Mouse (Mus musculus): Measurements from ENCODE around the gene Col5a1. TPM values are rescaled to one million over a fixed set of nuclear protein-coding genes. Genes with fewer than 3 reads are reported as not detected.

Col5a1 gene
- polyA plus RNA-seq, 1 experiment from 2014 or later: 29.0 TPM

GRCm38 (mm10) chr2:28032469-28032868 lies 146.2 kb downstream of the Col5a1 start:
- Histone ChIP-seq H3K9ac (ENCODE audit: low read depth, low read length) (no peak overlapping the region), H3K36me3 (ENCODE audit: control insufficient read depth, insufficient read depth, low read length) (no peaks in the 10 kb centered on the region), H3K4me3 (ENCODE audit: low read depth, low read length) (no peak overlapping the region), H3K27me3 (ENCODE audit: control insufficient read depth, insufficient read depth, low read length) (no peaks in the 10 kb centered on the region; the same call in 1 of the 2 replicates), H3K4me1 (replicated peaks; ENCODE audit: control insufficient read depth, insufficient read depth, low read length) (no peaks in the 10 kb centered on the region), H3K27ac (ENCODE audit: low read depth, low read length) (no peak overlapping the region), H3K4me2 (replicated peaks; ENCODE audit: low read depth, low read length) (no peak overlapping the region), H3K9me3 (ENCODE audit: control insufficient read depth, low read length) (no peaks in the 10 kb centered on the region)
- WGBS: 95% methylated on average over 11 of the region's 11 CpGs
- DNase-seq (ENCODE audit: low spot score): no peak
- ATAC-seq (ENCODE audit: low FRiP score): no peak

- ATAC-seq (ENCODE audit: low FRiP score) (no peak), DNase-seq (ENCODE audit: low spot score) (no peak)
- no peaks in the 10 kb centered on the region for H3K36me3 ChIP-seq (ENCODE audit: control insufficient read depth, insufficient read depth, low read length)
- H3K9ac ChIP-seq (ENCODE audit: low read depth, low read length): no peak overlapping the region
- no peak overlapping the region for H3K4me2 ChIP-seq (replicated peaks; ENCODE audit: low read depth, low read length)
- no peak overlapping the region for H3K4me3 ChIP-seq (ENCODE audit: low read depth, low read length)
- no peaks in the 10 kb centered on the region for H3K9me3 ChIP-seq (ENCODE audit: control insufficient read depth, low read length)
- no peak overlapping the region for H3K27ac ChIP-seq (ENCODE audit: low read depth, low read length)
- WGBS: 75% methylated on average over 13 of the region's 13 CpGs
- no peaks in the 10 kb centered on the region for H3K4me1 ChIP-seq (replicated peaks; ENCODE audit: control insufficient read depth, insufficient read depth, low read length)
- no peaks in the 10 kb centered on the region; the same call in 1 of the 2 replicates for H3K27me3 ChIP-seq (ENCODE audit: control insufficient read depth, insufficient read depth, low read length)
Observed at GRCm38 (mm10) chr2:28034011-28034710, 147.9 kb downstream of the Col5a1 start.

- no peak overlapping the region for H3K4me2 ChIP-seq (replicated peaks; ENCODE audit: low read depth, low read length)
- H3K27ac ChIP-seq (ENCODE audit: low read depth, low read length): no peak overlapping the region
- no peaks in the 10 kb centered on the region for H3K27me3 ChIP-seq (ENCODE audit: control insufficient read depth, insufficient read depth, low read length)
- no peaks in the 10 kb centered on the region for H3K9me3 ChIP-seq (ENCODE audit: control insufficient read depth, low read length)
- WGBS: 90% methylated on average over 13 of the region's 13 CpGs
- no peak for DNase-seq (ENCODE audit: low spot score)
- ATAC-seq (ENCODE audit: low FRiP score): no peak
- H3K9ac ChIP-seq (ENCODE audit: low read depth, low read length): no peak overlapping the region
- no peaks in the 10 kb centered on the region for H3K36me3 ChIP-seq (ENCODE audit: control insufficient read depth, insufficient read depth, low read length)
- H3K4me3 ChIP-seq (ENCODE audit: low read depth, low read length): no peak overlapping the region
- no peaks in the 10 kb centered on the region for H3K4me1 ChIP-seq (replicated peaks; ENCODE audit: control insufficient read depth, insufficient read depth, low read length)
Observed at GRCm38 (mm10) chr2:28036788-28037187, 150.6 kb downstream of the Col5a1 start.

GRCm38 (mm10) chr2:28037505-28038390 lies 151.5 kb downstream of the Col5a1 start:
- no peak for ATAC-seq (ENCODE audit: low FRiP score)
- Histone ChIP-seq H3K9ac (ENCODE audit: low read depth, low read length) (no peak overlapping the region), H3K36me3 (ENCODE audit: control insufficient read depth, insufficient read depth, low read length) (no peaks in the 10 kb centered on the region), H3K4me3 (ENCODE audit: low read depth, low read length) (no peak overlapping the region), H3K27me3 (ENCODE audit: control insufficient read depth, insufficient read depth, low read length) (no peaks in the 10 kb centered on the region), H3K4me2 (replicated peaks; ENCODE audit: low read depth, low read length) (no peak overlapping the region), H3K4me1 (replicated peaks; ENCODE audit: control insufficient read depth, insufficient read depth, low read length) (no peaks in the 10 kb centered on the region), H3K9me3 (ENCODE audit: control insufficient read depth, low read length) (no peaks in the 10 kb centered on the region), H3K27ac (ENCODE audit: low read depth, low read length) (no peak overlapping the region)
- no peak for DNase-seq (ENCODE audit: low spot score)
- WGBS: 93% methylated on average over 12 of the region's 12 CpGs

- no peak overlapping the region for H3K4me3 ChIP-seq (ENCODE audit: low read depth, low read length)
- no peaks in the 10 kb centered on the region for H3K36me3 ChIP-seq (ENCODE audit: control insufficient read depth, insufficient read depth, low read length)
- H3K9me3 ChIP-seq (ENCODE audit: control insufficient read depth, low read length): no peaks in the 10 kb centered on the region
- H3K4me1 ChIP-seq (replicated peaks; ENCODE audit: control insufficient read depth, insufficient read depth, low read length): no peaks in the 10 kb centered on the region
- H3K27ac ChIP-seq (ENCODE audit: low read depth, low read length): no peak overlapping the region
- ATAC-seq (ENCODE audit: low FRiP score): no peak
- no peak for DNase-seq (ENCODE audit: low spot score)
- no peak overlapping the region for H3K4me2 ChIP-seq (replicated peaks; ENCODE audit: low read depth, low read length)
- no peaks in the 10 kb centered on the region for H3K27me3 ChIP-seq (ENCODE audit: control insufficient read depth, insufficient read depth, low read length)
- H3K9ac ChIP-seq (ENCODE audit: low read depth, low read length): no peak overlapping the region
- WGBS: 90% methylated on average over 14 of the region's 14 CpGs
Observed at GRCm38 (mm10) chr2:28038391-28039096, 152.3 kb downstream of the Col5a1 start.

GRCm38 (mm10) chr2:28039647-28040325 lies 153.6 kb downstream of the Col5a1 start:
- no peaks in the 10 kb centered on the region for H3K9me3 ChIP-seq (ENCODE audit: control insufficient read depth, low read length)
- no peaks in the 10 kb centered on the region for H3K27me3 ChIP-seq (ENCODE audit: control insufficient read depth, insufficient read depth, low read length)
- no peak overlapping the region for H3K4me2 ChIP-seq (replicated peaks; ENCODE audit: low read depth, low read length)
- no peak overlapping the region for H3K4me3 ChIP-seq (ENCODE audit: low read depth, low read length)
- H3K27ac ChIP-seq (ENCODE audit: low read depth, low read length): no peak overlapping the region
- no peak overlapping the region for H3K9ac ChIP-seq (ENCODE audit: low read depth, low read length)
- WGBS: 92% methylated on average over 10 of the region's 10 CpGs
- no peaks in the 10 kb centered on the region for H3K4me1 ChIP-seq (replicated peaks; ENCODE audit: control insufficient read depth, insufficient read depth, low read length)
- no peaks in the 10 kb centered on the region for H3K36me3 ChIP-seq (ENCODE audit: control insufficient read depth, insufficient read depth, low read length)
- no peak for DNase-seq (ENCODE audit: low spot score)
- ATAC-seq (ENCODE audit: low FRiP score): no peak

- Histone ChIP-seq H3K4me2 (replicated peaks; ENCODE audit: low read depth, low read length) (no peak overlapping the region), H3K9ac (ENCODE audit: low read depth, low read length) (no peak overlapping the region), H3K27ac (ENCODE audit: low read depth, low read length) (no peak overlapping the region), H3K4me1 (replicated peaks; ENCODE audit: control insufficient read depth, insufficient read depth, low read length) (no peaks in the 10 kb centered on the region), H3K4me3 (ENCODE audit: low read depth, low read length) (no peak overlapping the region), H3K27me3 (ENCODE audit: control insufficient read depth, insufficient read depth, low read length) (no peaks in the 10 kb centered on the region), H3K36me3 (ENCODE audit: control insufficient read depth, insufficient read depth, low read length) (no peaks in the 10 kb centered on the region), H3K9me3 (ENCODE audit: control insufficient read depth, low read length) (no peaks in the 10 kb centered on the region)
- DNase-seq (ENCODE audit: low spot score) (no peak), ATAC-seq (ENCODE audit: low FRiP score) (no peak)
- 84% methylated on average over 1 of the region's 1 CpGs for WGBS
Observed at GRCm38 (mm10) chr2:28040466-28040865, 154.2 kb downstream of the Col5a1 start.

GRCm38 (mm10) chr2:28044920-28045598 lies 158.8 kb downstream of the Col5a1 start:
- H3K4me3 ChIP-seq (ENCODE audit: low read depth, low read length): no peak overlapping the region
- no peaks in the 10 kb centered on the region for H3K27me3 ChIP-seq (ENCODE audit: control insufficient read depth, insufficient read depth, low read length)
- DNase-seq (ENCODE audit: low spot score) (no peak), ATAC-seq (ENCODE audit: low FRiP score) (no peak)
- WGBS: 87% methylated on average over 9 of the region's 9 CpGs
- H3K27ac ChIP-seq (ENCODE audit: low read depth, low read length): no peak overlapping the region
- H3K9ac ChIP-seq (ENCODE audit: low read depth, low read length): no peak overlapping the region
- H3K9me3 ChIP-seq (ENCODE audit: control insufficient read depth, low read length): no peaks in the 10 kb centered on the region
- H3K4me1 ChIP-seq (replicated peaks; ENCODE audit: control insufficient read depth, insufficient read depth, low read length): no peaks in the 10 kb centered on the region
- H3K36me3 ChIP-seq (ENCODE audit: control insufficient read depth, insufficient read depth, low read length): no peaks in the 10 kb centered on the region
- no peak overlapping the region for H3K4me2 ChIP-seq (replicated peaks; ENCODE audit: low read depth, low read length)
